Mouse (Mus musculus) liver, embryonic 14.5 days (tissue): Measurements from ENCODE around the gene Baiap2l1. TPM values are rescaled to one million over a fixed set of nuclear protein-coding genes. Genes with fewer than 3 reads are reported as not detected.

Source experiments
- ATAC-seq: fragments of 200-750 bp; cut with Nextera tagmentation; 2 replicates; pipeline ENCODE4 v1.8.0; 2017; ENCODE audit warnings: moderate number of reproducible peaks, mild to moderate bottlenecking, moderate library complexity; ENCODE audit not compliant: insufficient read depth
- DNase-seq, 3 experiments: peaks; one replicate each; pipeline ENCODE4 v3.0.0-alpha.2; 2012 to 2013; ENCODE audit warnings: low read depth in 3 of 3, low spot score in 3 of 3
- H3K27ac ChIP-seq: fragments of 300-500 bp; sonication (generic); 2 replicates; pipeline ENCODE4 v1.5.1; 2014; ENCODE audit warnings: moderate library complexity, mild to moderate bottlenecking, control low read depth, inconsistent platforms
- H3K27me3 ChIP-seq: fragments of 300-500 bp; sonication (generic); 2 replicates; pipeline ENCODE4 v1.6.1; 2014; ENCODE audit warnings: mild to moderate bottlenecking, low read length, moderate library complexity; ENCODE audit not compliant: control insufficient read depth, insufficient read depth
- H3K36me3 ChIP-seq: fragments of 300-500 bp; sonication (generic); replicated peaks from 2 replicates; pipeline ENCODE4 v1.6.1; 2014; ENCODE audit warnings: low read depth; ENCODE audit not compliant: control insufficient read depth, insufficient read depth
- H3K4me1 ChIP-seq, 2 experiments: fragments of 200-500 bp in 1 of 2; fragments of 300-500 bp in 1 of 2; sonication (generic) in 1 of 2; replicated peaks; 2 replicates each; pipeline ENCODE4 v1.6.1; 2012 to 2014; ENCODE audit warnings: antibody characterized with exemption in 1 of 2, inconsistent platforms in 1 of 2, low read length in 1 of 2; ENCODE audit not compliant: control insufficient read depth in 2 of 2, insufficient read depth in 2 of 2
- H3K4me2 ChIP-seq: fragments of 300-500 bp; sonication (generic); 2 replicates; pipeline ENCODE4 v1.6.1; 2014; ENCODE audit warnings: low read depth, mild to moderate bottlenecking, control low read depth, moderate library complexity
- H3K4me3 ChIP-seq, 2 experiments: fragments of 200-500 bp in 1 of 2; fragments of 300-500 bp in 1 of 2; sonication (generic) in 1 of 2; 2 replicates each; pipeline ENCODE4 v1.5.1; 2012 to 2014; ENCODE audit warnings: low read depth in 2 of 2, low read length in 2 of 2, mild to moderate bottlenecking in 2 of 2, control low read depth in 1 of 2, inconsistent platforms in 1 of 2, moderate library complexity in 1 of 2; ENCODE audit not compliant: insufficient read depth in 1 of 2
- H3K9ac ChIP-seq: fragments of 300-500 bp; sonication (generic); replicated peaks from 2 replicates; pipeline ENCODE4 v1.6.1; 2014; ENCODE audit warnings: mild to moderate bottlenecking, control low read depth, moderate library complexity
- H3K9me3 ChIP-seq: fragments of 300-500 bp; sonication (generic); 2 replicates; pipeline ENCODE4 v1.6.1; 2016; ENCODE audit warnings: low read length, mixed read lengths; ENCODE audit not compliant: control insufficient read depth
- CTCF ChIP-seq: IDR thresholded peaks from 2 replicates; pipeline ENCODE4 v1.5.1; 2016; ENCODE audit warnings: antibody characterized with exemption, low read depth, control low read depth
- EP300 ChIP-seq: IDR thresholded peaks from 2 replicates; pipeline ENCODE4 v1.6.1; 2016; ENCODE audit warnings: antibody characterized with exemption, low read depth
- WGBS: fragments of 180-500 bp; shearing (Covaris S2); extraction: QIAGEN DNeasy Blood & Tissue Kit; methylation state at CpG from one replicate; pipeline ENCODE4 v1.1.7; 2014; ENCODE audit not compliant: insufficient replicate concordance; 5-methylcytosine and 5-hydroxymethylcytosine counted together
- polyA plus RNA-seq, 2 experiments: library from polyadenylated mRNA; depleted of rRNA in 1 of 2; stranded (reverse) in 1 of 2; unstranded in 1 of 2; fragments of >200 nt; fragmentation: Nextera tagmentation in 1 of 2; extraction: Ambion mirVana in 1 of 2; gene quantifications; 2 replicates each; pipeline versions ENCODE4 v1.2.1 to v1.2.3; 2012 to 2014

The Baiap2l1 gene
- polyA plus RNA-seq, 2 experiments, result 2.4 to 3.8 TPM

- ATAC-seq (no peak), DNase-seq (no peak)
- H3K27ac ChIP-seq, result no peak overlapping the region; the same call in 1 of the 2 replicates
- no peak for TF ChIP-seq CTCF
- TF ChIP-seq EP300, result no peak
- peak overlapping the region; percentile 85 for H3K4me2 ChIP-seq
- H3K36me3 ChIP-seq, result no peaks in the 10 kb centered on the region
- H3K9me3 ChIP-seq, result no peaks in the 10 kb centered on the region
- WGBS, result under 1% methylated on average over 35 of the region's 40 CpGs
- peak overlapping the region; percentile 63 to 74 for H3K4me3 ChIP-seq
- H3K27me3 ChIP-seq, result no peaks in the 10 kb centered on the region; the same call in 1 of the 2 replicates
- H3K4me1 ChIP-seq, result peaks cover 6 to 16% of the 10 kb centered on the region in 2 experiments
- peak overlapping the region; percentile 76 for H3K9ac ChIP-seq
Measured at GRCm38 (mm10) chr5:144255632-144256540, 102.0 kb downstream of the Baiap2l1 start.

DNA sequence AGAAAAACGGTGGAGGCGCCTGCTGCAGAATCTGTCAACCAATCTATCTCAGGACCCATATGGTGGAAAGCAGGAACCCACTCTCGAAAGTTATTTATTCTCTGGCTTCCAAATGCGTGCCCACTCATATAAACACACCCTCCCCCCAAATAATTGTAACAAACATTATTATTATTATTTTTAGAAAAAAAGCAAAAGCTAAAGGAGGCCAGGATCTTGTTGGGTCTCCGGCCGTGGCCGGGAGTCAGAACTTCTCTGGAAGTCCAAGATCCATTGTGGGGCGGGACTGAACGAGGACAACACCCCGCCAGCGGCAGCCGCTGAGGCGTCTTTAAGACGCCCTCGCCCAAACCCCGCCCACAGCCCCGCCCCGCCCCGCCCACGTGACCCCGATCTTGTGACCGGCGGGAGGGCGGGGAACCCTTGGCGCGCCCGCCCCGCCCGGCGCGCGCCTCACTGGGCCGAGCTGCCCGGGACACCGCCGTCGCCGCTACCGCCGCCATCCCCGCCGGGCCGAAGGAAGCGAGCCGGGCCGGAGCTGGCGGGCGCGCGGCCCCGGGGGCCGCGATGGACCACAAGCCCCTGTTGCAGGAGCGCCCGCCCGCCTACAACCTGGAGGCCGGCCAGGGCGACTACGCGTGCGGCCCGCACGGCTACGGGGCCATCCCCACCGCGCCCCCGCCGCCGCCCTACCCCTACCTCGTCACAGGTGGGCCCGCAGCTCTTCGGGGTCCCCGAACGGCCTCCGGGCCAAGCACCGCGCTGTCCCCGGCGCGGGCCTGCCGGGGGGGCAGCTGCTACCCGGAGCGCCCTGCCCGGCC, 102.9 kb downstream of the Baiap2l1 start:
- TF ChIP-seq EP300 (no peak), CTCF (no peak)
- Histone ChIP-seq H3K27ac (peak overlapping the region; percentile 51), H3K27me3 (no peaks in the 10 kb centered on the region; the same call in 1 of the 2 replicates), H3K36me3 (no peaks in the 10 kb centered on the region), H3K9me3 (no peaks in the 10 kb centered on the region), H3K4me1 (peaks cover 6 to 16% of the 10 kb centered on the region in 2 experiments), H3K4me3 (peak overlapping the region; percentile 63 to 74), H3K9ac (peak overlapping the region; percentile 76), H3K4me2 (peak overlapping the region; percentile 85)
- ATAC-seq, result peak; percentile 88
- WGBS, result under 1% methylated on average over 67 of the region's 84 CpGs
- DNase-seq, result peak; percentile 84 to 86 (median 86)

DNA sequence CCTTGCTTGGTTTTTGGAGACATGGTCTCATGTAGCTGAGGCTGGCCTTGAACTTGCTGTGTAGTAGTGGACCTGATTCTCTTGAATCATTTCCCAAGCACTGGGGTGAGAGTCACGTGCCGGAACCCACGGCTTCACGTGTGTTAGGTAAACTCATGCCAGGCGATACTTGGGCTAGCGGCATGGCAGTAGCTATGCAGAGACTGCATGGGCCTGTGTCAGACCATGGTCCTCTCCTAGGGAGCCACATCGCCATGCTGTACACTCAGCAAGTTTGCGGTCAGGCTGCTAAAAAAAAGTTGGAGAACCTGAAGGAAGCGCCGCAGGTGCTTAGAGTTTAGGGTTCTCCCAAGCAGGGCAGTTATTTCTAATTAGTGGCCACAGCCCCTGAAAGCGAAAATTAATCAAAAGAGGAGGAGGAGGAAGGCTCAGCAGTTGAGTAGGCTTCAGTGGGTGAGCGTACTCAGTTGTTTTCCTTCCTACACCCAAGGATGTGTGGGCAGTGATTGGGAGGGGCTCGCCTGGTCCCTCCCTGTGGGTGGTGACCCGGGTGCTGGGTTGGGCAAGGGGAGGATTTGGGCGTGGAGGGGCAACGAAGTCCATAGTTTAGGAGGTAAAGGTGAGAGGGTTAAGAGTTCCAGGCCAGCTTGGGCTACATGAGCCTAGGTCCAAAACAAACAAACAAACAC, 103.6 kb downstream of the Baiap2l1 start:
- H3K27ac ChIP-seq, result peak overlapping the region; percentile 51
- H3K9me3 ChIP-seq, result no peaks in the 10 kb centered on the region
- peak overlapping the region; percentile 51 for H3K9ac ChIP-seq
- ATAC-seq, result peak; percentile 70
- DNase-seq, result peak; percentile 40 to 51 (median 51)
- H3K36me3 ChIP-seq, result no peaks in the 10 kb centered on the region
- TF ChIP-seq CTCF (no peak), EP300 (no peak)
- 46% methylated on average over 16 of the region's 16 CpGs for WGBS
- peak overlapping the region; percentile 44 to 74; a peak in 3 of 4 replicates for H3K4me3 ChIP-seq
- peaks cover 6 to 16% of the 10 kb centered on the region in 2 experiments for H3K4me1 ChIP-seq
- H3K4me2 ChIP-seq, result peak overlapping the region; percentile 85
- no peaks in the 10 kb centered on the region; the same call in 1 of the 2 replicates for H3K27me3 ChIP-seq

GRCm38 (mm10) chr5:144253212-144253611, 104.7 kb downstream of the Baiap2l1 start:
- H3K27ac ChIP-seq, result no peak overlapping the region
- H3K4me2 ChIP-seq, result no peak overlapping the region
- H3K4me1 ChIP-seq, result peaks cover 6 to 16% of the 10 kb centered on the region in 2 experiments
- H3K27me3 ChIP-seq, result no peaks in the 10 kb centered on the region; the same call in 1 of the 2 replicates
- DNase-seq (no peak), ATAC-seq (no peak)
- H3K9me3 ChIP-seq, result no peaks in the 10 kb centered on the region
- H3K9ac ChIP-seq, result no peak overlapping the region
- TF ChIP-seq CTCF, result no peak
- no peak overlapping the region for H3K4me3 ChIP-seq
- H3K36me3 ChIP-seq, result no peaks in the 10 kb centered on the region
- WGBS, result 58% methylated on average over 4 of the region's 4 CpGs
